Mouse (Mus musculus) brain, embryonic 14.5 days (tissue): ENCODE data around the gene Dynlt1f.
"Not testable (repeated sequence)": the region's sequence is repeated elsewhere in the genome, so short reads cannot be mapped to it uniquely, and the experiment has no call there.

Source experiments
- CTCF ChIP-seq: fragments of 200-500 bp; IDR thresholded peaks from 2 replicates; pipeline ENCODE4 v1.5.1; 2012; ENCODE audit warnings: inconsistent platforms, mild to moderate bottlenecking, moderate library complexity, borderline replicate concordance; ENCODE audit not compliant: insufficient read depth, insufficient read length; ENCODE audit errors: extremely low read depth
- POLR2A ChIP-seq: fragments of 200-500 bp; IDR thresholded peaks from 2 replicates; pipeline ENCODE4 v1.6.1; 2012; ENCODE audit warnings: mild to moderate bottlenecking, inconsistent platforms, borderline replicate concordance; ENCODE audit not compliant: poor library complexity, insufficient read depth, insufficient read length, severe bottlenecking; ENCODE audit errors: extremely low read depth

- not testable (repeated sequence) for TF ChIP-seq POLR2A, CTCF
Measured at GRCm38 (mm10) chr17:6683702-6684101, 28.0 kb upstream of the Dynlt1f start.
